Mouse (Mus musculus) small intestine, adult 2 months (tissue): Measurements from ENCODE around the gene Ppfia1.

Experiments
- CTCF ChIP-seq: fragments of 200-500 bp; IDR thresholded peaks from 2 replicates; pipeline ENCODE4 v1.5.1; 2012; ENCODE audit warnings: low read depth, mild to moderate bottlenecking, control low read depth, inconsistent platforms, low read length, moderate library complexity, mixed read lengths; ENCODE audit not compliant: insufficient replicate concordance, insufficient read length; ENCODE audit errors: extremely low read depth
- POLR2A ChIP-seq: fragments of 200-500 bp; IDR thresholded peaks from 2 replicates; pipeline ENCODE4 v1.6.1; 2012; ENCODE audit warnings: low read depth, mild to moderate bottlenecking, control low read depth, inconsistent platforms, low read length, moderate library complexity

- TF ChIP-seq POLR2A (no peak), CTCF (no peak)
Observed at GRCm38 (mm10) chr7:144536367-144536766, 17.2 kb downstream of the Ppfia1 start.
